ENCODE assay signal across 8 mouse cellular contexts in the genomic region with DNA sequence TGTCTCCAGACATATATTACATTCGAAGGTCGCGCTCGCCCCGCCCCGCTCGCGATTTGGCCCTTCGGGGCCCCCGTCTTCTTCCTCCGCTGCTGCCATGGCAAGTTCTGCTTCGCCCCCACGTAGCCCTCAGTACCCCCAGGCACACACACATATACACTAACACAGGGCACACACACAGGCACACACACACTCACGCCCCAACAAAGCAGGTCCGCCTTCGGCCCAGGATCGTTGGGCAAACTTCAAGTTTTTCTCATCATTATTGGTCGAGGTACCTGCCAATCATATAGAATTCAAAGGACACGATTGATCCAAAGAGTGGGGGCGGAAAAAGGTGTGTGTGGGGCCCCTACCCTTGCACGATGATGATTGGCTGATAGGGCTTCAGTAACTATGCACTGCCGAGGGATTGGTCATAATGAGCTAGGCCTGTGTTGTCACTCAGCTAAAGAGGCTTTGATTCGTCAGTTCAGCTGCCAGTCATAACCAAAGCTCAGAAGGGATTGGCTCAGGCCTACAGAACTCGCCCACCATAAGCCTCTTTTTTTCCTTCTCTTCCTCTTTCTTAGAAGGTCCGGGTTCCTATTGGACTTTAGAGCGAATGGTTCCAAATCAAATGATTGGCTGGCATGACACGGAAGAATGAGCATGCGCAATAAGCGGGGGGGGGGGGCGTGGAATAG. TPM values are rescaled to one million over a fixed set of nuclear protein-coding genes. Genes with fewer than 3 reads are reported as not detected.
DNase-seq lines count a peak whose midpoint lies in the region; ATAC-seq and TF ChIP-seq lines count a peak whose summit lies in the region.

A gene (minus strand): TSS at position 316 of the 686 bp plus-strand sequence.

- H3K4me3 ChIP-seq in heart, embryonic 12.5 days, result peak within 1 kb of the TSS; percentile 69
- H3K4me3 ChIP-seq in kidney, postnatal 0 days (replicated peaks; ENCODE audit: low read depth, low read length), result peak within 1 kb of the TSS; percentile 49
- H3K4me3 ChIP-seq in liver, embryonic 11.5 days (ENCODE audit: low read depth, low read length), result peak within 1 kb of the TSS; percentile 98
- H3K4me3 ChIP-seq in stomach, embryonic 14.5 days (ENCODE audit: low read depth, low read length), result peak within 1 kb of the TSS; percentile 76

- ATAC-seq in erythroid progenitor cell, adult 5-6 weeks (replicated peaks; ENCODE audit: low FRiP score, poor library complexity, severe bottlenecking), result peak; percentile 78
- peak; percentile 94 for ATAC-seq in heart, embryonic 12.5 days (ENCODE audit: insufficient number of reproducible peaks, low FRiP score)
- peak; percentile 93 for ATAC-seq in kidney, postnatal 0 days (replicated peaks; ENCODE audit: low FRiP score, low read depth)
- peak; percentile 92 for ATAC-seq in liver, embryonic 11.5 days (replicated peaks; ENCODE audit: low FRiP score)
- ATAC-seq in stomach, embryonic 14.5 days (ENCODE audit: insufficient number of reproducible peaks, insufficient read depth, low FRiP score, low read depth), result peak; percentile 94

- H3K27ac ChIP-seq in heart, embryonic 12.5 days (ENCODE audit: poor library complexity, severe bottlenecking), result peak within 1 kb of the TSS; percentile 90
- peak within 1 kb of the TSS; percentile 89 for H3K27ac ChIP-seq in kidney, postnatal 0 days
- H3K27ac ChIP-seq in liver, embryonic 11.5 days (ENCODE audit: low read depth, low read length), result peak within 1 kb of the TSS; percentile 95
- peak within 1 kb of the TSS; percentile 93 for H3K27ac ChIP-seq in stomach, embryonic 14.5 days (ENCODE audit: low read length)

- H3K4me1 ChIP-seq in heart, embryonic 12.5 days (replicated peaks), result peaks cover 50% of the 10 kb centered on the region
- H3K4me1 ChIP-seq in kidney, postnatal 0 days (replicated peaks; ENCODE audit: insufficient read depth, low read length), result peaks cover 17% of the 10 kb centered on the region
- peaks cover 28% of the 10 kb centered on the region for H3K4me1 ChIP-seq in liver, embryonic 11.5 days (replicated peaks; ENCODE audit: control insufficient read depth, insufficient read depth, low read length)
- peaks cover 27% of the 10 kb centered on the region for H3K4me1 ChIP-seq in stomach, embryonic 14.5 days (ENCODE audit: control insufficient read depth, insufficient read depth, low read length)

- peak within 1 kb of the TSS; percentile 80 for H3K9ac ChIP-seq in heart, embryonic 12.5 days
- H3K9ac ChIP-seq in kidney, postnatal 0 days (ENCODE audit: low read depth, low read length), result peak within 1 kb of the TSS; percentile 71
- H3K9ac ChIP-seq in liver, embryonic 11.5 days (ENCODE audit: low read depth, low read length), result peak within 1 kb of the TSS; percentile 90
- peak within 1 kb of the TSS; percentile 84 for H3K9ac ChIP-seq in stomach, embryonic 14.5 days (replicated peaks; ENCODE audit: low read depth, low read length)

- no peaks in the 10 kb centered on the region for H3K9me3 ChIP-seq in heart, embryonic 12.5 days (replicated peaks)
- no peaks in the 10 kb centered on the region for H3K9me3 ChIP-seq in kidney, postnatal 0 days (replicated peaks; ENCODE audit: low read length)
- H3K9me3 ChIP-seq in liver, embryonic 11.5 days (ENCODE audit: control insufficient read depth, low read length), result no peaks in the 10 kb centered on the region
- H3K9me3 ChIP-seq in stomach, embryonic 14.5 days (ENCODE audit: control insufficient read depth, low read depth, low read length), result no peaks in the 10 kb centered on the region

- H3K4me2 ChIP-seq in heart, embryonic 12.5 days, result peak within 1 kb of the TSS; percentile 92
- H3K4me2 ChIP-seq in kidney, postnatal 0 days (ENCODE audit: low read length), result peak within 1 kb of the TSS; percentile 92
- H3K4me2 ChIP-seq in liver, embryonic 11.5 days, result peak within 1 kb of the TSS; percentile 95
- peak within 1 kb of the TSS; percentile 95 for H3K4me2 ChIP-seq in stomach, embryonic 14.5 days (replicated peaks; ENCODE audit: low read depth, low read length)

- no peaks in the 10 kb centered on the region for H3K27me3 ChIP-seq in heart, embryonic 12.5 days (replicated peaks)
- no peaks in the 10 kb centered on the region for H3K27me3 ChIP-seq in kidney, postnatal 0 days (ENCODE audit: insufficient read depth, low read length)
- no peaks in the 10 kb centered on the region for H3K27me3 ChIP-seq in liver, embryonic 11.5 days (replicated peaks; ENCODE audit: control insufficient read depth, insufficient read depth, low read length)
- no peaks in the 10 kb centered on the region for H3K27me3 ChIP-seq in stomach, embryonic 14.5 days (ENCODE audit: control insufficient read depth, insufficient read depth, low read length)

- no peak for TF ChIP-seq CTCF in kidney, postnatal 0 days (IDR thresholded peaks at IDR 0.05; ENCODE audit: low read depth)

- 1% methylated on average over 30 of the region's 30 CpGs for WGBS in heart, embryonic 12.5 days
- under 1% methylated on average over 30 of the region's 30 CpGs for WGBS in kidney, postnatal 0 days
- under 1% methylated on average over 30 of the region's 30 CpGs for WGBS in liver, embryonic 11.5 days
- WGBS in stomach, embryonic 14.5 days, result under 1% methylated on average over 30 of the region's 30 CpGs

- DNase-seq in CD4-positive helper T cell, adult 2 months (ENCODE audit: low read depth, low spot score), result peak; percentile 100
- DNase-seq in brain, embryonic 18.5 days (ENCODE audit: low read depth, low spot score), result peak; percentile 100
- peak; percentile 100 for DNase-seq in kidney, postnatal 0 days (ENCODE audit: low spot score)
- peak; percentile 85 for DNase-seq in liver, embryonic 11.5 days (ENCODE audit: low spot score)
- peak; percentile 100 for DNase-seq in naive thymus-derived CD4-positive, alpha-beta T cell, adult 2 months (ENCODE audit: low read depth)

- peaks cover 31% of the 10 kb centered on the region for H3K36me3 ChIP-seq in heart, embryonic 12.5 days
- peaks cover 9% of the 10 kb centered on the region for H3K36me3 ChIP-seq in kidney, postnatal 0 days (ENCODE audit: insufficient read depth, low read length)
- peaks cover 11% of the 10 kb centered on the region for H3K36me3 ChIP-seq in liver, embryonic 11.5 days (ENCODE audit: control insufficient read depth, insufficient read depth, low read length)
- peaks cover 9% of the 10 kb centered on the region; the same call in 1 of the 2 replicates for H3K36me3 ChIP-seq in stomach, embryonic 14.5 days (ENCODE audit: control insufficient read depth, insufficient read depth, low read length)

RNA-seq across cellular contexts. Expression of the gene that starts here (rescaled TPM):
- 39.4 and 63.8 TPM in 2 replicates for total RNA-seq in erythroid progenitor cell, adult 5-6 weeks (2015; ENCODE audit: low replicate concordance)
- total RNA-seq in erythroid progenitor cell, adult 5-6 weeks (2017; ENCODE audit: low replicate concordance), result 16.6 and 24.9 TPM in 2 replicates
- 123 and 126 TPM in 2 replicates for polyA plus RNA-seq in heart, embryonic 12.5 days (2016; fragmentation: Nextera tagmentation; extraction: Ambion mirVana)
- polyA plus RNA-seq in kidney, postnatal 0 days (2015; fragmentation: Nextera tagmentation; extraction: Ambion mirVana), result 154 and 177 TPM in 2 replicates
- polyA plus RNA-seq in liver, embryonic 11.5 days (2014; fragmentation: Nextera tagmentation; extraction: Ambion mirVana), result 109 TPM in 2 replicates
- 104 and 105 TPM in 2 replicates for polyA plus RNA-seq in stomach, embryonic 14.5 days (2014; fragmentation: Nextera tagmentation; extraction: Ambion mirVana)

Comparison
In these comparisons a context has a peak if more than half of its experiments do, and no peak if none do; other contexts are left out.
1. Peak in every context shown above with its lines: DNase-seq, ATAC-seq, H3K4me3 ChIP-seq and H3K27ac ChIP-seq.